Mouse (Mus musculus) heart, adult 2 months (tissue): ENCODE measurements around the gene 9530077C05Rik.

Source experiments
- CTCF ChIP-seq: fragments of 200-600 bp; IDR thresholded peaks from 2 replicates; pipeline ENCODE4 v1.8.1; 2022; ENCODE audit warnings: antibody characterized with exemption, mild to moderate bottlenecking, moderate library complexity
- POLR2A ChIP-seq: fragments of 200-500 bp; IDR thresholded peaks from 2 replicates; pipeline ENCODE4 v1.6.1; 2011; ENCODE audit warnings: mild to moderate bottlenecking, low read depth, low read length, control low read depth; ENCODE audit not compliant: insufficient read depth

DNA sequence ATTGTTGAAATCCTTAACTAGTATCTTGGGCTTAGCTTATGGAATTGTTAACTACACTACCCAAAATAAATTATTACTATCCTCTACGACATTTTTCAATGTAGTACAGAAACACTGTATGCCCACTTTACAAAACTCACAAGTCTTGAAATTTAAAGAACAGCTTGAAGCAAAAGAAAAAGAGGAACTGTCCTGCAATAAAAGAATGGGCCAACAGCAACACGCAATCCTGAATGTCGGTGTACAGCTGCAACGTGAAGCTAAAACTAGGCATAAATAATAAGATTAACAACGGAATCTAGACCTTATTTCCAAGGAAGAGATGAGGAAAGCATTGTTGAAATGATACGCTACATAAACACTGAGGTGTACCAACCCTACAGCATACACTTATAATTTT is 23.4 kb upstream of the 9530077C05Rik start:
- no peak for TF ChIP-seq POLR2A
- TF ChIP-seq CTCF: no peak
